Mouse (Mus musculus) bone marrow macrophage, adult 2 months (primary cell): ENCODE measurements around the gene Mxra8.

ENCODE experiments used
- CTCF ChIP-seq: IDR thresholded peaks from 2 replicates; pipeline ENCODE4 v1.5.1; 2012; ENCODE audit warnings: low read depth, mild to moderate bottlenecking, low read length, moderate library complexity
- POLR2A ChIP-seq: IDR thresholded peaks from 2 replicates; pipeline ENCODE4 v1.6.1; 2012; ENCODE audit warnings: mild to moderate bottlenecking, low read depth, low read length, borderline replicate concordance

DNA sequence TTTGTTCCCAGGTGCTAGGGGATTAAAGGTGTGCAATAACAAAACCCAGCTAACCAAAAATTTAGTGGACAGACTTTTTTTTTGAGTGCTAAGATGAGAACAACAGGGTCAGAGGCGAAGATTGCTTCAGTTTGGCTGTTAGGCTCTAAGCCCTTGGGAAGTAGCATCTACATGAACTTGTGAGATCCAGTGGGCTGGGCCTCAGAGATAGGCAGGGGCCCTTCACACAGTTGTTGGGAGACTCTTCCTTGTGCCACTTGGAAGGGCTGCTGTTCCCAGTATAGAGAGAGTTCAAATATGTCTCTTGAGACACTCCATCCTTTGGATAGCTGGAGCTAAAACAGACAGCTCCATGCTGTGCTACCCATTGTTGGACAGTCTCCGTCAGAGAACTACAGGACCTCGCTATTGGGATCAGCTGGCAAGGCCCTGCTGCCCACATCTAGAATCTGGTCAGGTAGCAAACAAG is 49.4 kb upstream of the Mxra8 start, which contains the start of gene Ankrd65:
- TF ChIP-seq CTCF (no peak), POLR2A (no peak)
